Mouse (Mus musculus): ENCODE measurements at regions not wholly inside any gene's neighbourhood (a gene's known extent, or its start where the extent isn't known, plus 50 kb on each side); places are given as distances from the start of the nearest gene placed in this dataset.

GRCm38 (mm10) chr15:88083911-88084310, 516.2 kb upstream of the Zdhhc25 start:
- no peak for DNase-seq (ENCODE audit: low read depth, low spot score)
- Histone ChIP-seq H3K79me2 (ENCODE audit: control insufficient read depth, insufficient read depth, low read length, poor library complexity) (no peaks in the 10 kb centered on the region), H3K4me3 (ENCODE audit: control insufficient read depth in 1 of 2, insufficient read depth in 1 of 2, low read depth in 2 of 2, low read length in 2 of 2) (no peak overlapping the region), H3K27ac (ENCODE audit: control insufficient read depth, low read depth, low read length) (no peak overlapping the region), H3K9me3 (replicated peaks; ENCODE audit: insufficient read depth, low read length) (no peaks in the 10 kb centered on the region), H3K4me1 (ENCODE audit: control insufficient read depth in 1 of 2, insufficient read depth in 2 of 2, low read length in 2 of 2) (no peaks in the 10 kb centered on the region), H3K36me3 (ENCODE audit: control insufficient read depth in 1 of 2, insufficient read depth in 2 of 2, low read length in 2 of 2) (no peaks in the 10 kb centered on the region), H3K9ac (ENCODE audit: control insufficient read depth, low read depth, low read length, poor library complexity, severe bottlenecking) (no peak overlapping the region), H3K27me3 (ENCODE audit: control insufficient read depth in 1 of 2, insufficient read depth in 2 of 2, low read length in 2 of 2) (no peaks in the 10 kb centered on the region)
- TF ChIP-seq NELFE (IDR thresholded peaks at IDR 0.05; ENCODE audit: low read depth, low read length) = no peak
- no peak for TF ChIP-seq MAFK (IDR thresholded peaks at IDR 0.05; ENCODE audit: borderline replicate concordance, low read depth, low read length)
- TF ChIP-seq SIN3A (IDR thresholded peaks at IDR 0.05; ENCODE audit: low read length) = no peak
- no peak for TF ChIP-seq HCFC1 (IDR thresholded peaks at IDR 0.05; ENCODE audit: low read depth, low read length)
- TF ChIP-seq MEF2A (IDR thresholded peaks at IDR 0.05; ENCODE audit: extremely low read depth, insufficient replicate concordance, low read depth, low read length, poor library complexity, severe bottlenecking) = no peak

- no peaks in the 10 kb centered on the region for H3K36me3 ChIP-seq (ENCODE audit: control insufficient read depth in 1 of 2, insufficient read depth in 2 of 2, low read length in 2 of 2)
- H3K27me3 ChIP-seq (ENCODE audit: control insufficient read depth in 1 of 2, insufficient read depth in 2 of 2, low read length in 2 of 2) = no peaks in the 10 kb centered on the region
- H3K9me3 ChIP-seq (replicated peaks; ENCODE audit: insufficient read depth, low read length) = no peaks in the 10 kb centered on the region
- no peak overlapping the region for H3K4me3 ChIP-seq (ENCODE audit: control insufficient read depth in 1 of 2, insufficient read depth in 1 of 2, low read depth in 2 of 2, low read length in 2 of 2)
- DNase-seq (ENCODE audit: low read depth, low spot score) = no peak
- no peaks in the 10 kb centered on the region for H3K79me2 ChIP-seq (ENCODE audit: control insufficient read depth, insufficient read depth, low read length, poor library complexity)
- TF ChIP-seq POLR2A (IDR thresholded peaks at IDR 0.05; ENCODE audit: control insufficient read depth in 1 of 2, insufficient read depth in 1 of 2, low read depth in 1 of 2, low read length in 2 of 2, poor library complexity in 1 of 2) (no peak), CTCF (IDR thresholded peaks at IDR 0.05 in 2 of 3, conservative IDR thresholded peaks at IDR 0.05 in 1 of 3; ENCODE audit: control insufficient read depth in 1 of 3, insufficient read depth in 1 of 3, low read depth in 2 of 3, low read length in 3 of 3, poor library complexity in 1 of 3, severe bottlenecking in 1 of 3) (no peak), GATA1 (IDR thresholded peaks at IDR 0.05; ENCODE audit: low read depth, low read length) (no peak), USF2 (IDR thresholded peaks at IDR 0.05; ENCODE audit: borderline replicate concordance in 1 of 2, insufficient read depth in 1 of 2, low read depth in 1 of 2, low read length in 2 of 2) (no peak), ZC3H11A (IDR thresholded peaks at IDR 0.05; ENCODE audit: low read depth, low read length) (no peak), ELF1 (IDR thresholded peaks at IDR 0.05; ENCODE audit: low read depth, low read length) (no peak), TBP (IDR thresholded peaks at IDR 0.05; ENCODE audit: low read depth, low read length) (no peak), MAZ (IDR thresholded peaks at IDR 0.05; ENCODE audit: low read depth, low read length) (no peak)
- H3K27ac ChIP-seq (ENCODE audit: control insufficient read depth, low read depth, low read length) = no peak overlapping the region
- no peaks in the 10 kb centered on the region for H3K4me1 ChIP-seq (ENCODE audit: control insufficient read depth in 1 of 2, insufficient read depth in 2 of 2, low read length in 2 of 2)
- H3K9ac ChIP-seq (ENCODE audit: control insufficient read depth, low read depth, low read length, poor library complexity, severe bottlenecking) = no peak overlapping the region
Observed at GRCm38 (mm10) chr15:88085631-88086030, 514.5 kb upstream of the Zdhhc25 start.

GRCm38 (mm10) chr15:88089486-88089885, 510.6 kb upstream of the Zdhhc25 start:
- TF ChIP-seq MYB (IDR thresholded peaks at IDR 0.05; ENCODE audit: low read depth, low read length) (no peak), USF2 (IDR thresholded peaks at IDR 0.05; ENCODE audit: borderline replicate concordance in 1 of 2, insufficient read depth in 1 of 2, low read depth in 1 of 2, low read length in 2 of 2) (no peak), ELF1 (IDR thresholded peaks at IDR 0.05; ENCODE audit: low read depth, low read length) (no peak), JUND (IDR thresholded peaks at IDR 0.05; ENCODE audit: low read depth, low read length) (no peak), RCOR1 (IDR thresholded peaks at IDR 0.05; ENCODE audit: low read depth, low read length) (no peak), POLR2AphosphoS2 (IDR thresholded peaks at IDR 0.05; ENCODE audit: low read length) (no peak), POLR2A (IDR thresholded peaks at IDR 0.05; ENCODE audit: control insufficient read depth in 1 of 2, insufficient read depth in 1 of 2, low read depth in 1 of 2, low read length in 2 of 2, poor library complexity in 1 of 2) (no peak)
- H3K79me2 ChIP-seq (ENCODE audit: control insufficient read depth, insufficient read depth, low read length, poor library complexity) = no peaks in the 10 kb centered on the region
- no peaks in the 10 kb centered on the region for H3K36me3 ChIP-seq (ENCODE audit: control insufficient read depth in 1 of 2, insufficient read depth in 2 of 2, low read length in 2 of 2)
- no peaks in the 10 kb centered on the region for H3K27me3 ChIP-seq (ENCODE audit: control insufficient read depth in 1 of 2, insufficient read depth in 2 of 2, low read length in 2 of 2)
- no peak overlapping the region for H3K9ac ChIP-seq (ENCODE audit: control insufficient read depth, low read depth, low read length, poor library complexity, severe bottlenecking)
- H3K9me3 ChIP-seq (replicated peaks; ENCODE audit: insufficient read depth, low read length) = no peaks in the 10 kb centered on the region
- H3K27ac ChIP-seq (ENCODE audit: control insufficient read depth, low read depth, low read length) = no peak overlapping the region
- no peak overlapping the region for H3K4me3 ChIP-seq (ENCODE audit: control insufficient read depth in 1 of 2, insufficient read depth in 1 of 2, low read depth in 2 of 2, low read length in 2 of 2)
- no peaks in the 10 kb centered on the region for H3K4me1 ChIP-seq (ENCODE audit: control insufficient read depth in 1 of 2, insufficient read depth in 2 of 2, low read length in 2 of 2)
- no peak for DNase-seq (ENCODE audit: low read depth, low spot score)
